Mouse (Mus musculus) neural tube, embryonic 10.5 days (tissue): ENCODE measurements around the gene Prdx5.

Experiments used
- DNase-seq: peaks from one replicate; pipeline ENCODE4 v3.0.0-alpha.2; 2017; ENCODE audit warnings: low spot score; ENCODE audit errors: extremely low spot score

Gene Prdx5

DNA sequence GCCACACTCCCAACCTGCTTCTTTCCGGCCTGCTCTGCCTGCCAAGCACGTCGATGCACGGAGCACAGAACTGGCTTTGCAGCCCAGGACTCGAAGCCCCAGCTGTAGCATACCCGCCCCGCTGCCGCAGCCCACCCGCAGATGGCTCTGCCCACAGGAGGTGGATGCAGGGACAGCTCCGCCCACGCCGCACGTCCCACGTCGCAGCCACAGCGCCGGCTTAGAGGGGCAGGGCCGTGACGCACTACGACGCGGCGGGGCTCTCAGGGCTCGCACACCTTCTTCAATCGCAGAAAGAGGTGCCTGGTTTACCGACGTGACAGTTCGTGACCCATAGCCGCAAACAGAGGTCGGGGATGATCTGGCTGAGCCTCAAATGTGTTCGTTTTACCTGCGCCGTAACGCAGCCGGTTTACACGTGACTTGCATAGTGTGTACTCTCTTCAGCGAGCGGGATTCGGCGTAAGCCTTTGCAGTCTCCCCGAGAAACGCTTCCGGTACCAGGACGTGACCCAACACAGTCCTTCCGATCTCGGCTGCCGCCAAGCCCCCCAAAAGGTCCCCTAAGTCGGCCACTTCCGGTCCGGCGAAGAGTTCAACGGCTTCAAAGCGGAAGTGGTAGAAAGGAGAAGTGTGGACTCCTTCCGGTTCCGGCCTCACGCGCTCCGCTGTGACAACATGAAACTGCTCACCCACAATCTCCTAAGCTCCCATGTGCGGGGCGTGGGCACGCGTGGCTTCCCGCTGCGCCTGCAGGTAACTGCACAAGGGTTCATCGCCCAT lies at the start of gene Prdx5, which contains the start of gene Trmt112:
Gene Prdx5, minus strand, starts transcription at position 600 of the 783 bp plus-strand sequence.
Gene Trmt112, plus strand, starts transcription at position 192 of the 783 bp plus-strand sequence.
- DNase-seq, result peak; percentile 89

DNA sequence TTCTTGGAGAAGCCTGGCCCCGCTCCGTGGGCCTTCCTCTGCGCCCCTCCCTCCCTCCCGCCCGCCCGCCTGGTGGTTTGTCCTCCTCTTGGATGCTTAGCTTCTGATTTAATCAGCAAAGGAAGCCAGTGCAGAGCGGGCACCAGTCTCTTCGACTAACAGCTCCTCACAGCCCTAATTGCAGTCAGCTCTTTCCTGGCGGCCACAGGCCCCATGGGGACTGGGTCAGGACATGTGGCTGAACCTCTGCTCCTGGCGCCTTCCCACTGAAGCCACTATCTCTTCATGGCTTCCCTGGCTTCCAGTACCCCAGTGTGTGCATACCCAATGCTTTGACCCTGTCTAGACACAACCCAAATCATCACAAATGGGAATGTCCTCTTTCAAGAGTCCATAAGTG lies 46.6 kb upstream of the Prdx5 start:
- DNase-seq, result no peak

DNA sequence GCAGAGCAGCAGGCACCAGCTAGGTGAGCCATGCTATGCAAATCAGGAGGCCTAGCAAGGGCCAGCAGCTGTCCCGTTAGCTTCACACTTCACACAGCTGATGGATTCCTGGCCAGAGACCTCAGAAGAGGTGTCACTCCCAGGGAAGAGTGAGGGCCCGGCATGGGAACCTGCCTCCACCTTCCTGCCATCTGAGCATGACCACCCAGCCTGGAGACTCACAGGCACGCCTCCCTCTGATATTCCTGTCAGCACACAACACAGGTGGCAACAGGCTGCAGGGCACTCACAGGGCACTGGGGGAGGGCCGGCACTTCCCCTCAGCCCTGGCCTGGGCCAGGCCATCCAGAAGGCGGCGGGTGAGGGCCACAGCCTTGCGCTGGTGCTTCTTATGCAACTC lies 45.5 kb upstream of the Prdx5 start:
- DNase-seq, result no peak

DNA sequence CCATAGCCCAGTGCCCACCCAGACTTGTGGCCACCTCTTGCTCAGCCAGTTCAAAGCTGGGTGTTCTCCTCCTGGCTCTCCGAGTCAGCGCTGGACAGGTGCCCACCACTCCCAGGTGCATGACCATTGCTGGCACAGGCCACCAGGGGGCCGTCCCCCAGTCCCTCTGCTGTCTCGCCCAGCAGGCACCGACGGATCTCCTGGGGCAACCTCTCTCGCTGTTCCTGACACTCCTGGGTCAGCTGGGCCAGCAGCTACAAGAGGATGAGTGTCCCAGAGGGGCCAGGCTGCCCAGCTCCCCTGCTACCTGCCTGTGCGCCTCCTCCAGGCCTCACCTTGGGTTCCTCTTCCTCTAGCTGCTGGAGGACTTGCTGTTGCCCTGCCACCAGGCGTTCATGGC lies 44.1 kb upstream of the Prdx5 start:
- DNase-seq, result no peak

DNA sequence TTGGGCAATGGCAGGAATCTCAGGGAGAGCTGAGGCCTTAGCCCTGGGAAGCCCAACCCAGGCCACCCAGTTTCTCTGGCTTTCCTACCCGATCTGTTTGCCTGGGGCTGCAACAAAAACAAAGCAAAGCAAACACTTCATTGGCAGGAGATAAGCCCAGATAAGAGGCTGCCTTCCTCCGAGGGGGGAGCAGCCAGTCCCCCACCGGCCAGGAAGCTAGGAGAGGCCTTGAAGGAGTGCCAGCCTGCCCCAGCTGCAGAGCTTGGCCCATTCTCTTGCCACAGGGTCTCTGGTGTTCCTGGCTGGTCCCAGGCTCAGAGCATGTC lies 42.8 kb upstream of the Prdx5 start:
- DNase-seq, result no peak

DNA sequence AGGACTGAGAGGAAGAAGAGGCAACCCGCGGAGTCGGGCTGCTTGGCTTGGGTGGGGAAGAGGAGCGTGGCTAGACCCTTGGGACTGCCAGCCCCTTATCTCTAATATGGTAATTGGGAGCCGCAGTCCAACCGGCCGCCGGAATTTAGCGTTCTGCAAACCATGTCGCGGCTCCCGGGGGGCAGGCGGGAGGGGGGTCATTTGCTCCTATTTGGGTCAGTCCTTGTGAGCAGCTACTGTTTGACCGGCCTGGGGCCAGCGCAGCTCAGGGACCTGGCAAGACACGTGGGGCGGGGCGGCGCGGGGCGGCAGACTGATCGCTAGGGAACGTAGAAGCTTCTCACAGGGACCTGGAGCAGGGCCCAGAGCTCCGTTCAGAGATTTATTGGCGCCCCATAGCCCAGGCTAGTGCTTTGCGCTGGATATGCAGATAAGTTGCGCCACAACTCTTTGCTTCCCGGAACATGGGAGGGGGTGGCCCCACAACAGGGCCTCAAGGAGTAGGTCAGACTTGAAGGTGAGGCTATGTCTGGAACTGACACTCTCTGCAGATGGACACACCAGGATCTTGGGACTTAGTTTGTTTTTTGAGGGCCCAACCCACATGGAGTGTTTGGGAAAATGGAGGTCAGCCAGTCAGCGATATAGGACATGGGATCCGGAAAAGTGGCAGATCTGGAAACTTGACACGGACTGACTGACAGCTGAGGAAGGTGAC lies 42.2 kb upstream of the Prdx5 start:
- peak; percentile 72 for DNase-seq

DNA sequence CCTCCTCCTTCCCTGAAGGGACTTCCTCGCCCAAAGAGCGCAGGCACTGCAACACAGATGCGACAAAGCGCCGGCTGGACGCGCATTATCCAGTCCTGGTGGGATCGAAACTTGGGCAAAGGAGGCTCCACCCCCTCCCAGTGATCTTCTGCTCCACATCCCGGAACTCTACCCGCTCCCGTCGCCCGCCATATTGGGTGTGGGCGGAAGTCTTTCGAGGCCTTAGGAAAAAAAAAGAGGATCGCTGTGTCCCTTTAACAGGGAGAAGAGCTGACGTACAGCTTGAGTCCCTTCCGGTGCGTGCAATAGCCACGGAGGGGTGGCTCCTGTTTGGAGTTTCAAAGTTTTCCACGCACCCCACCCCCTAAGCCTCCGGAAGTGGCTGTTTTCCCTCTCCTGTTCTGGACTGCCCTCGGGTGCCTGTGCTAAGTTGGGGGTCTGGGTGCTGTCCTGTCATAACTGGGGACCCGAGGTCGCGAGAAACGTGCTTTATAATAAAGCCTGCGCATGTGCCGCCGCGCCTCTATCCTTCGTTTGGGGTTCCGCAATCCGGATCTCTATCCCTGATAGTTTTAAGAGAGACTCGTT lies 41.6 kb upstream of the Prdx5 start:
- DNase-seq, result peak; percentile 91

DNA sequence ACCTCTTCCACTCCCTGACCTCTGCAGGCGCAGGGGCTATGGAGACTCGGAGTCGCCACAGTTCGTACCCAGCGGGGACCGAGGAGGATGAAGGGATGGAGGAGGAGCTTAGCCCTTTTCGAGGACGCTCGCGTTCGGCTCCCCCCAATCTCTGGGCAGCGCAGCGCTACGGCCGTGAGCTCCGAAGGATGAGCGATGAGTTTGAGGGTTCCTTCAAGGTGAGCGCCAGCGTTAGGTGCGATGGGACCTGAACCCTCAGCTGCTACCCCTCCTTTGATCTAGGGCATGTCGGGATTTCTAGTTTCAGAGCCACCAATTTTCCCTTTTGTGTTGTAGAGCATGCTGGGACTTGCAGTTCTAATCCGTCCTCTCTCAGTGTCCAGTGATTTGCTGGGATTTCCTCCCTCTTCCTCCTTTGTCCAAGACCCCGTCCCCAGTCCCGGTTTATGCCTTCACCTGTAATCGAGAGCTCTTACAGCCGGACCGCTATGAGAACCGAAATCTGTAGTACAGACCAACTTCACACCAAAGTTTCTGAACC lies 40.8 kb upstream of the Prdx5 start:
- DNase-seq, result peak; percentile 75

DNA sequence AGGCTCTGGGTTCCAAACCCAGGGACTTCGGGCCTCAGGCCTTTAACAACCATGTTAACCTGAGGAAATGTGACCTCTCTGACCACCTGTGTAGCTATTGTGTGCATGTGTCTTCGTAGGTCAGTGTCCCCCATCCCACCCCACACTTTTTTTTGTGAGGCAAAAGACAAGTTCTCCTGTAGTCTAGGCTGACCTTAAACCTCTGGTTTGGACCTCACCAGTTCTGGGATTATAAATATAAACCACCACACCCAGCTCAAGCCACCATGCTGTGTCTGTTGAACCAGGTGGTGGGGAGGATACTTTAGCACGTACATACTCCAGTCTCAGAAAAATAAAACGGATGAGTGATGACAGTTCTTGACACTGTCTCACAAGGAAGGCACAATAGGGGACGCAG lies 40.0 kb upstream of the Prdx5 start:
- DNase-seq, result no peak

DNA sequence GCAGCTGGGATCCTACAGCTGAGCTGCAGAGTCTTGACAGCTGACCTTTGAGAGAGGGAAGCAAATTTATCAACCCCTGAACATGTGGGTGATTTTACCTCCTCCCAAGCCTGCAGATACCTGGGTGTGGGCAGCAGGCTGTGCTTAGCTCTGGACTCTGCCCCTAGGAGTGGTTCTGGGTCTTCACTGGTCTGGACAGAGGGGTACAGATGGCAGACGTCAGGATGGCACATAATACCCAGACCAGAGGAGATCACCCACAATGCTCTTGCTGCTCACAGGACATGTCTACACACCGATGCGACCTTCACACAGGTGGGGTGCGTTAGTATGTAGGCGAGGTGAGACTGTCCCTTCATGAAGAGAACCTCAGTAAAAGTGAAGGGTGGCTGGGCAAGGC lies 39.6 kb upstream of the Prdx5 start:
- DNase-seq, result no peak

DNA sequence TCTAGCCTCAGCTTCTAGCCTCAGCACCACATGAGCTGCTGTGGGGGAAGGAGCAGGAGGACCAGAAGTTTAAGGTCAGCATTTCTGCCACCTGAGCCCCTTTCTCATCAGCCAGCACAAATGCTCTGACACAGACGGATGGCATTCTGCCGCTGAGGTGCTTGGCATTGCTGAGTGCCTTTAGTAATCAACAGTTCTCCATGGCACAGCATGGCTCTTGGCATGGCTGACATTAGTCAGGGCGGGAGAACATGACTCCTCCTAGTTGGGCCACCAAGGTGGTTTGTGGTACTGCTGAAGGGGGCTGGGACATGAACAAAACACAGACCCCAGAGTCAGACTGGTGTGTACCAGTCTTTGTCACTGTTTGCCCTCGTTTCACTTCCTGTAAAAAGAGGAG lies 38.3 kb upstream of the Prdx5 start:
- DNase-seq, result no peak

DNA sequence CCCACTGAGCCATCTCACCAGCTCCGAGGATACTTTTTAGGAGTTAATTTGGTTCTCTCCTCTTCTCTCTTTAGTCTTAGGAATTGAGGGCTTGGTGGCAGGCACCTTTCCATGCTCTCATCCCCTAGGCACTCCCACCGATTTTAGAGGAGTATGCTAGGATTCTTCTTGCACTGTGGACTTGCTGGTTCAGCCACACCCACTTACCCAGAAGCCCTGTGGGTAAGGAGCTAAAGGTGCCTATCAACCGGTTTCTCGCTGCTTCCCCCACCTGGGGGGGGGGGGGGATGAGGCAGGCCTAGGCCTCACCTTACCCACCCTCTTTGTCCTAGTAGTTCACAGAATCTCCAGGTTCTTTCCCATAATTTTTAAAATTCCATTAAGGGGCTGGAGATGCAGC lies 37.8 kb upstream of the Prdx5 start:
- no peak for DNase-seq

DNA sequence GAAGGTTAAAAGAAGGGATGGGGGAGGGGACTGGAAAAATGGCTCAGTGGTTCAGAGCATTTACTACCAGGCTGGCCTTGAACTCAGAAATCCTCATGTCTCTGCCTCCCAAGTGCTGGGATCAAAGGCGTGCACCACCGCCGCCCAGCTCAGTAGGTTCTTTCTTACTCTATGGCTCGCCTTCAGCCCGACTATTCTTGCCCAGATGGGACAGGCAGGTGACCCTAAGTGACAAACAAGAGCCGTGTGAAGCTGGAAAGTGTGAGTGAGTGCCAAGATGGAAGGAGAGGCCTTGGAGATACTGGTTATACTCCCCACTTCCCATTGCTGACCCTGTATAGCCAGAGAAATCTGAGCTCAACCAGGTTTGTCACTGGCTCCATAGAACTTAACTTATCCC lies 33.8 kb upstream of the Prdx5 start:
- no peak for DNase-seq

DNA sequence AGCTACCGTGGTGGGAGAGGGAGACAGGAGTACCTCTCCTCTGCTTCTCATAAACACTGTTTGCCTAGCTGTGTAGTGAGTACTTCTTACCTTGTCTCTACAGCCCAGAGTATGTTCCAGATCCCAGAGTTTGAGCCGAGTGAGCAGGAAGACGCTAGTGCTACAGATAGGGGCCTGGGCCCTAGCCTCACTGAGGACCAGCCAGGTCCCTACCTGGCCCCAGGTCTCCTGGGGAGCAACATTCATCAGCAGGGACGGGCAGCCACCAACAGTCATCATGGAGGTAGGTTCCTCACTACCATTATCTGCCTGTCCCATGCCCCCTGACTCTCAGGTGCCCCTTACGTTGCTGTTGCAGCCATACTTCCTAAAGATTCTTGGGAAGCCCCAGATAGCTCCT lies 32.9 kb upstream of the Prdx5 start:
- DNase-seq, result no peak

DNA sequence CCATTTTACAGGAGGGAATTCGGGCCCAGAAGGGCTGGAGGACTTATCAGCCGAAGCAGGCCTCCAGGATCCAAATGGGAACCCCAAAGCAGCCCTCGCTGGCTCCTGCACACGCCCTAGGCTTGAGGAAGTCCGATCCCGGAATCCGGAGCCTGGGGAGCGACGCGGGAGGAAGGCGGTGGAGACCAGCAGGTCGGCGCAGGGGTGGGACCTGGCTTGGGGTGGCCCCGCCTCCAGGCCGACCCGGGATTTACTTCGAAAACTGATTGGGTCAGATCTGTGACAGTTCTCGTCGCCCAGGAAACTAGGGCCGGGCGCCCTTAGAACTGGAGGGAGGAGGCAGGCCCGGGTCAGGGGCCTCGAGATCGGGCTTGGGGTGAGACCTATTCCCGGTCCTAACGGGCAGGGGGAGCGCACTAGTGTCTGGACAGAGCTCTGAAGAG lies 32.4 kb upstream of the Prdx5 start, which contains the start of gene Gpr137:
Gene Gpr137, minus strand, starts transcription at position 232 of the 443 bp plus-strand sequence.
- peak; percentile 90 for DNase-seq

DNA sequence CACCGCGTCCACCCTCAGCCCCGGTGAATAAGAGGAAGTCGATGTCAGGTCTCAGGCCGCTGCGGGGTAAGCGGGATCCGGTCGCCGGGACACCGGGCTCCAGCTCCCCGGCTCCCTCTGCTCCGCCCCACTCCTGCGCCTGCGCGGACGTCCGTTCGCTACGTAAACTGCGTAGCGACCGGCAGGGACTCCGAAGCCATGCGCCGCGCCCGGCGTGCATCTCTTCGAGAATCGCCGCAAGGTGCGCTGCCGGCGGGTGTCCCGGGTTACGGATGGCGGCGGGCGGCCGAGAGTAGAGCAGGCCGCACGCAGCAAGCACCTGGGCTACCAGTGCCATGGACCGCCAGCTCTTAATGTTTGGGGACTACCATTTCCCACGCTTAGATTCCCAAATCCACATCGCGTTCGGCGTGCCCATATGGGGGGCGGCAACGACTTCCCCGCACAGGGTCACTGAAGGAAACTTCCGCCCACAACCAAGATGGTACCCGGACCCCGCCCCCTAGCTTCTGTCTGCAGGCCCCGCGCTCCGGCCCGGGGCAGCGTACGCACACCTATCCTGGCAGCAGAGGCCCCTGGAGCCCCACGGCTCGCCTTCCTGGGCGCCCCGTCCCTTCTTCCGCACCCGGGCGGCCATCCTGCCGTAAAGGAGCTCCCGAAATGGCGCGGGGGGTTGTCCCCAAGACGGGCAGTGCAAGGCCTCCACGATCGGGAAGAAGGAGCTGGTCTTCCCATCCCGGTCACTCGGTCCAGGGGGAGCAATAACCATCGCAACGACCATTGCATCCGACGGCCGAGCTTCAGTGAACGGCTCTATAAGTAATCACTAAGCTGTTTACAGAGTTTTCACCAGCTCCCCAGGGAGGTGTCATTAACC lies 31.7 kb upstream of the Prdx5 start, which contains the start of gene Bad:
Gene Bad, plus strand, starts transcription at position 490 of the 877 bp plus-strand sequence.
- peak; percentile 97 for DNase-seq

DNA sequence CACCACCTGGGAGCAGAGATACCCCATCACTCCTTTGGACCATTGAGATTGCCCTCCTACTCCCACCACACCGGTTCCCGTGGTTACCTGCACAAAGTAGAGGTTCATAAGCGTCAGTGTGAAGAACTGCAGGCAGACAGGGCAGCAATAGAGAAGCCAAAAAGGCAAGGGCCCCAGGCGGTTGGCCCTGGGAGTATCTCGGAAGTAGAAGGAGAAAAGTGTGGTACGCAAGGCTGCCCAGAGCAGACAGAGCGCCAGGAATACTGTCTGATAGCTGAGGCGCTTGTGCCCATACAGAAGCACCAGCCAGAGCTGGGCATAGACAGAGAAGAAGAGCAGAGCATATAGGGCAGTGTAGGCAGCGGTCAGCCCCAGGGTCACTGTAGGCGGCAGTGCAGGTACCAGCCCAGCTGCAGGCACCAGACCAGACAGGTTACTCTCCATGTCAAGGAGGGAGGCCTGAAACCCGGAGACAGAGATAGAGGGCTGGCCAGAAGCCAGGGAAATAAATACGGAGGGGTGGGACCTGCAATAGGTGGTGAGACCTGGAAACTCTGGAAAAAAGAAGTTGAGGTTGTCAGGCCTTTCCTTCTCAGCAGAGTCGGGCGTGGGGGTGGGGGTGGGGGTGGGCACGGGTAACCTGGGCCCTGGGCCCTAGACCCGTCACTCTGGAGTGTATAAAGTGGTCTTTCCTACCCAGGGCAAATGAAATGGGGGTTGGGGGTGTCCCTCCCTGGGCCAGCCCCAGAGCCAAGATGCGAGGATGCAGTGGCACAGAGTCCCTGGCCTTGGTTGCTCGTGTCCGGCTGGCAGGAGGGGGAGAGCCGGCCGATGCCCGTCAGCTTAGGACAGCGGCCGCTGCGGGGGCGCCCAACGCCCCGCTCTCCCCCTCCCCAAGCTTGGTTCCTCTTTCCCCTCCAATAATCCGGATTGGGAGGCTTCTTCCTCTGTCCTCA lies 30.8 kb upstream of the Prdx5 start:
- no peak for DNase-seq

DNA sequence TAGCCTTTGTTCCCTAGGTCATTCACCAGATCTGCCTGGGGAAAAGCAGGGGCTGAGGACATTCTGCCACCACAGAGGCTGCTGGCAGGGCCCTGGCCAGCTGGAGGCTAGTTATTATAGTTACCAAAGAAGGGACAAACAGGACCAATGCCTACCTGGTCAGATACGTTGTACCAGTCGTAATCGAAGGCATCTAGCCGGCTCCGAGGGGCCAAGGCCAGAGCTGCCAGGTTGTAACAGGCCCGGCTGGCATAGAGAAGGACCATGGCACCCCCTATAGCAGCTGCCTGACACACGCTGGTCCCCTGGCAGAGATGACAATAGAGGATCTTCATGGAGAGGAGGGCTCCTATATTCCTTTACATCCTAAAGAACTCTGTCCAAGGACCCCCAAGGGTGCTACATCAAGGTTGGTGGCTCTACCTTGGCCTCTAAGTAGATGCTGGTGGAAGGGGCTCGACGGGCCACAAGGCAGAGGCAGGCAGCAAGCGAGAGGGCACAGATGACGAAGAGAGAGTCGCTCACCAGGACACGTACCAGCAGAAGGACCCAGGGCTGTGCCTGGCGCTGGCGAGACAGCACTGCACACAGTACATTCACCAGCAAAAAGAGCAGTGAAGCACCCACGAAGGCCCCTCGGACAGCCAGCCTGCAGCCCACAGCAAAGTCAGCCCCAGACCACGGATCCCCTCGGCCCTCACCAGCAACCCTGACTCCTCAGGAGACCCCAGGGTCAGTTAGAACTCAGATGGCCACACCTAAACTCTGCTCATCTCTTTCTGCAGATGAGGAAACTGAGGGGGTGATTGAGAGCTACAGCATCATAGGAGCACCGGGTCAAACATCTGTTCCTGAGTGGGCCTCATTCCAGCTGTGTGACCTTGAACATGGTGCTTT lies 29.4 kb upstream of the Prdx5 start:
- DNase-seq, result no peak
